Mouse (Mus musculus): Measurements from ENCODE around the gene Wdr74. TPM values are rescaled to one million over a fixed set of nuclear protein-coding genes. Genes with fewer than 3 reads are reported as not detected.

Wdr74 gene
- 10 to 100 TPM; 16.1 to 19.6 (median 17.5) TPM for total RNA-seq (2022)

DNA sequence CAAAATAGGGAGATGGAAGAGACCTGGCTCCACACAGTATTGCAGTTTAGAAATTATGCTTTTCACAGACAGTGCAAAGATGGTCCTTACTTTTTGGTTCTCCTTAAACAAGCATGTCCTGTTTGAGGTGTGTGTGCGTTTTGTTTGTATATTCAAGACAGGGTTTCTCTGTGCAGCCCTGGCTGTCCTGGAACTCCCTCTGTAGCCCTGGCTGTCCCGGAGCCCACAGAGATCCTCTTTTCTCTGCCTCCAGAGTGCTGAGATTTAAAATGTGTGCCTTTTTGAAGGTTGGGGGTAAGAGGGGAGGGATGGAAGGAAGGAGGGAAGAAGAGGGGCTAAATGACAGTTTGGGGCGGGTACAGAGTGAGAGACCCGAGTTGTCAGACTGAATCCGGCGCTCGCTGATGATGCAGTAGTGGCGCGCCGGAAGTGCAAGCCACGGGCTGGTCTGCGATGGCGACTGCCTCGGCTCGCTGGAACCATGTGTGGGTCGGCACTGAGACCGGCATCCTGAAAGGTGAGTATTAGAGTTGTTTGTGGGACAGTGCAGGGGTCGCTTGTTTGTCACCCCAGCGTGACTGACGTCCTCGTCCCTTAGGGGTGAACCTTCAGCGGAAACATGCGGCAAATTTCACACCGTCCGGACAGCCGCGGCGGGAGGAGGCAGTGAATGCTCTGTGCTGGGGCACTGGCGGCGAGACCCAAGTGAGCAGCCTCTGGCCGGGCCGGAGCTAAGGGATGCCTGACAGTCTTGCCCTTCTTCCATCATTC, at the start of gene Wdr74:
Wdr74 (plus strand) TSS at position 439 of the 771 bp plus-strand sequence.
- DNase-seq (ENCODE audit: low spot score) = peak; percentile 91

DNA sequence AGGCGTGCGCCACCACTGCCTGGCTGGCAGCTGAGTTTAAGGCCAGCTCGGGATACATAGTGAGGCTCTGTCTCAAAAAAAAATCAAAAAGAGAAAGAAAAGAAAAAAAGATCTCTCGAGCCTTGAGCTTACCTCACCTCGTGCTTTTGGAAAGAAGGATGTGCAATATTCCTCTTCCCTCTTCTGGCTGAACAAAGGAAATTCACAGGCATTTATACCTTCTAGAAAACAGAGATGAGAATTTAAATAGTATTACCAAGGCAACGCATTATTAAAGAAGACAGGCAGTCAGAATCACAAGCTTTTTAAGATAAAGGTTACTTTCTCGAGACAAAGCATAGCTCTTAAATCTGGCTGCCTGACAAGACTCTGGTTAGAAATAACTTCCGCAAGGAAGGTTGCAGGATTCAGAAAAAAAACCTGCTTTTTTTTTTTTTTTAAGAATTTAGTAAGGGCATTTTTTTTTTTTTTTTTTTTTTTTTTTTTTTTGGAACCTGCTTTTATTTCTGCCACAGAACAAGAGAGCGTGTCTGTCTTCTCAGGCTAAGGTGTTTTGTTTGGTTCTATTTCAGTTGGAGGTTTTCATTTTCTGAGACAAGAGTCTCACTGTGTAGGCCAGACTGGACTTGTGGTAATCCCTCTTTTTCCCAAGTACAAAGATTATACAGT, 43.6 kb upstream of the Wdr74 start:
- DNase-seq (ENCODE audit: low spot score) = no peak

- no peak for DNase-seq (ENCODE audit: low spot score)
Measured at GRCm38 (mm10) chr19:8692740-8693139, 42.9 kb upstream of the Wdr74 start.

DNA sequence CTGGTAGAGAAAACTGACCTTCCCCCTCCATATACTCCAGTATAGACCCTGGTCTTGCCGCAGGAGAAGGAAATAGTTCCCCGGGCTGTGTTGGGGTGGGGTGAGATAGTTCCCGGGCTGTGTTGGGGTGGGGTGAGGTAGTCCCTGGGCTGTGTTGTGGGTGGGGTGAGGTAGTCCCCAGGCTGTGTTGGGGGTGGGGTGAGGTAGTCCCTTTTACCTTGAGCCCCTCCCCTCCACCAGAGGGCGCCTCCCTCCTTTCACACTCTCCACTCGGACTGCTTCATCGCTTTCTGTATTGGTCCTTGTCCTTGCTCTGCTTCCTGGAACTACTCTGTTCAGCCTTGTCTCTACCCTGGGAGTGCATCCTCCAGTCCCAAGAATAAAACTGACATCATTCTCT, 40.3 kb upstream of the Wdr74 start:
- no peak for DNase-seq (ENCODE audit: low spot score)

DNA sequence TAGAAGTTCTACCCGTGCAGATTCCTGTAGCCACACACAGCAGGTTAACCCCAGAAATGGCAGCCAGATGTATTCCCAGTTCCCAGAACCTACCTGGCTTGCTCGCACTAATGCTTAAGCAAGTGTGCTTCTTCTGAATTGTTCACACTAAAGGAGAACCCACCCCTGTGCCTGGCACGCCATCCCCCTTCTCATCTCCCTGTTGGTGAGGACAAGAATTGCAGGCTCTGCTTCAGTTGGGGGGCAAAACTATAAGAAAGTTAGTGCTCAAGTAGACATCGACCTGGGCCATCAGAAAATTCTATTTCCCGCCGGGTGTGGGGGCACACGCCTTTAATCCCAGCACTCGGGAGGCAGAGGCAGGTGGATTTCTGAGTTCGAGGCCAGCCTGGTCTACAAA, 36.0 kb upstream of the Wdr74 start:
- no peak for DNase-seq (ENCODE audit: low spot score)

DNA sequence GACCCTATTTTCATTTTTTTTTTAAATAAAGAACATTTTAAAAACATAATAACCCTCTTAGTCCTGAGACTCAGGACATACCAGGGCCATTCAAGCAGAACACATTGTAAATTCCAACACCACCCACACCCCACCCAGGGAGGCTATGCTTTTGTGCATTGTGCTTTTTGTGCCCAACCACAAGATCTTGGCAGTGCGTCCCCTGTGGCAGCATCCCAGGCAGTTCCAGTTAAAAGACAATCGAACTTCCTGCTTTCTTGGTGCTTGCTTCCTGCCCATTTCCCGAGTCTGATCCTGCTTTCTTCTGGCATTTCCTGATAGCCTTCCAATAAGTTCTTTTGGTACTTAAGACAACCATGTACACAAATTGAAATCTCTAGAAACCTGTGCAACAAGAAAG, 33.2 kb upstream of the Wdr74 start:
- DNase-seq (ENCODE audit: low spot score) = no peak

DNA sequence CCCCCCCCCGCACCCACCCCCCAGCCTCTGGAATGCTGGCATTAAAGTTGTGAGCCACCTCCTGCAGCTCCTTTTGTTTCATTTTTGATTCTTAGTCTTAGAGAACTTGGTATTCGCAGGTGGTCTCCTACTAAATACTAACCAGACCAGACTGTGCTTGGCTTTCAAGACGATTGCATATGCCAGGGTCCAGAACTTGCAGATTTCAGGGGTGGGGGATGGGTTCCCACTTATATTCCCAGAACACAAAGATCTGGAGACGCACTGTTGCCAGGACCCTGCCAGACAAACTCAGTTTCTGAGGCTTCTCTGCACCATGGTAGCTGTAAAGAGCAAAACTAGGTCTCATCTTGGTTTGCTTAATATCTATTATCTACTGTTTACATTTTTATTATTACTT, 32.1 kb upstream of the Wdr74 start:
- DNase-seq (ENCODE audit: low spot score) = no peak

- DNase-seq (ENCODE audit: low spot score) = no peak
Measured at GRCm38 (mm10) chr19:8705026-8705708, 30.5 kb upstream of the Wdr74 start.

DNA sequence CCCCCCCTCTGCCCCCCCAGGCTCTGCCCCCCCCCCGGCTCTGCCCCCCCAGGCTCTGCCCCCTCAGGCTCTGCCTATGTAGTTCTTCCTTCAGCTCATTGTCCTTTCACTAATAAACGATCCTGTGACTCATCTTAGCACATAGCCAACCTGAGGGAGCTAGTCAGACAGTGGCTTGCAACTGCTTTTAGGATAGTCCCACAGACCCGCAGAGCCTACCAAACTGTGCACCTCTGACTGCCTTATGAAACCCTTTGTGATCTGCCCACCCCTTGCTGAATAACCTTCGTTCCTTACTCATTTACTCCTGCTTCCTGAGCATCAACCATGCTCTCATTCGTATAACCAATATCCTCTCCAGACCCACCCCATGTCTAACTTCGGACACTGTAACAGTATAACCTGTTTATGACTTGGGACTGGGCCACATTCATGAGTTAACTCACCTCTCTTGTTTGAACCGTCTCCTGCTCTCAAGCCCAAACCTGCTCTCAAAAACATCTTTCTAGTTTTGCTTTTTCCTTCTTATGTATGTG, 29.4 kb upstream of the Wdr74 start:
- DNase-seq (ENCODE audit: low spot score) = no peak

DNA sequence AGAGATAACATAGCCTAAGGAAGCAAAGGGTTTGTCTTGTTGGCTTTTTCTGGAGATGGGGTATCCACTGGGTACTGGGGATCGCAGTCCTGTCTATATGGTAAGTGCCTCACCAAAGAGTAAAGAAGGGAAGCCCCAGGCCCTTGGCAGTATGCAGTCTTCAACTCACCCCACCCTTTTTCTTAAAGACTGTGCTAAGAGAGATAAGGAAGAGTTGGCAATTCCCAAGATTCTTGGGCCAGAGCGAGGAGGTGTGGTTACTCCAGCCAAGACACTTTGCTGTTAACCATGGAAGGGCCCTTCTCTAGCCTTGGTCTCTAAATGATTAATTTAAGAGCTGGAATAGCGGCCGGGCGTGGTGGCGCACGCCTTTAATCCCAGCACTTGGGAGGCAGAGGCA, 28.7 kb upstream of the Wdr74 start:
- no peak for DNase-seq (ENCODE audit: low spot score)

DNA sequence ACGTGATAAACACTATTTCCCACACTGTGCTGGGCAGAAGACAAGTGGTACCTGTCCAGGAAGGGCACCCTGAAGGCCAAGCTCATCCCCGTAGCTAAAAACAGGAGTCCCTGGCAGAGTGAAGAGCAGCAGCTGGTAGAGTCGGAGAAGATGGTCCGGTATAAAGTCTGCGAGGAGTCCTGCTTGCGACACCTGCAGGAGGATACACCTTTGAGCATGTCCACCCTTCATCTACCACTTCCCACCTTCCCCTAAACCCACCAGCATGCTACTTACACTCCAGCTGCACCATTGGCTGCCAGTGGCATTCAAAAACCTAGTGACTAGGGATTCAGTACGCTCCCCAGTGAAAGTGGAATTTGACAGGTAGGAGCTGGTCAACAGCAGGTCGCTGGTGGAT, 26.7 kb upstream of the Wdr74 start:
- DNase-seq (ENCODE audit: low spot score) = no peak

- no peak for DNase-seq (ENCODE audit: low spot score)
Measured at GRCm38 (mm10) chr19:8710057-8710456, 25.6 kb upstream of the Wdr74 start.

DNA sequence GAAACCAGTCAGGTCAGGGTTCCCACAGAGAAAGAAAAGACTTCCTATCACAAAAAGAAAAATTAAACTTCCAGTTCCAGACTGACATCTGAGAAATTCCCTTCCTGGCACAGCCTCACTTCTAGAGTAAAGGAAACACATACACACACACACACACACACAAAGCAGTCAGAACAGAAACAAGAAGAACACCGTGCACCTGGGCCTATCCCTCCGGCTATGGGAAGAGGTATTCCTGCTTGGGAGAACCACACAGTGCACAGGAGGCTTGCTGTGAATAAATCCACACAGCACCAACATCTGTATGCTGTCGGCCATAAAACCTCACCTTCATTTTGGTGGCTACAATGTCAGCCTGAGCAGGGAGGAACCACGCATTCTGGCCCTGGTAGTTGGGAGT, 24.1 kb upstream of the Wdr74 start:
- no peak for DNase-seq (ENCODE audit: low spot score)

DNA sequence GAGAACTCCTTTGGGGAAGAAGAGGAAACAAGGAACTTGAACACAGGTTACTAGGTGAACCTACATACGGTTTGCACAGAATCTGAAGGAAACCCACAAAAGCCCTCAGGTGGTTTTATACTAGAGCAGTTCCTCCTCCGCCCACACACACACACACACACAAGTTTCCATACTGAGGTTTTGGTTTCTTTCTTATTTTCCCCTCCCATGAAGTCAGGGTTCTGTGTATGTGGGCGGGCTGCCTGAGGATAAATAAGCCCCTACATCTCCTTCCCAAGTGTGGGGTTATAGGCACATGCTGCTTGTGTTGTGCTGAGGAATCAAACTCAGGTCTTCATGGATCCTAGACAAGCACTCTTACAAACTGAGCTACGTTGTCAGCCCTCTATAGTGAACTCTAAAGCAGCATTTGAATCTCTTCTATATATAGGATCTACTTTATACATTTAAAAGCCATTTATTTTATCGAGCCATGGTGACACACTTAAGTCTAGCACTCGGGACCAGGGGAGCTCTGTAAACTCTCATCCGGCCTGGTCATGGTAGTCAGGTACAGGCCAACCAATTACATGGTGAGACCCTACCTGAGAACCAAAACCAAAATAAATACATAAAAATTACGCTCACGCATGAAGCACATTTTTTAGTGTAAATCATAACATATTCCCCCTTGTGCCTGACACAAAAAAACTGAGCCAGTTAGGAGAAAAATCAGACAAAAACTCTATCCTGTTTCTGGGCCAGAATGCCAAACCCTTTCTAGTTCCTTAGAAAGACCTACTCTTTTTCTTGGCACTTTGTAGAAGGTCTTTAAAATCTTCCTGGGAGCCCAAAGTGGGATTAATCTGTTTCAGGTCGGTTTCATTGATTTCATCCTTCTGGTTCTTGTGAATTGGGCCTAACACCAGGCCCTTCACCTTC, 23.4 kb upstream of the Wdr74 start:
- DNase-seq (ENCODE audit: low spot score) = no peak

DNA sequence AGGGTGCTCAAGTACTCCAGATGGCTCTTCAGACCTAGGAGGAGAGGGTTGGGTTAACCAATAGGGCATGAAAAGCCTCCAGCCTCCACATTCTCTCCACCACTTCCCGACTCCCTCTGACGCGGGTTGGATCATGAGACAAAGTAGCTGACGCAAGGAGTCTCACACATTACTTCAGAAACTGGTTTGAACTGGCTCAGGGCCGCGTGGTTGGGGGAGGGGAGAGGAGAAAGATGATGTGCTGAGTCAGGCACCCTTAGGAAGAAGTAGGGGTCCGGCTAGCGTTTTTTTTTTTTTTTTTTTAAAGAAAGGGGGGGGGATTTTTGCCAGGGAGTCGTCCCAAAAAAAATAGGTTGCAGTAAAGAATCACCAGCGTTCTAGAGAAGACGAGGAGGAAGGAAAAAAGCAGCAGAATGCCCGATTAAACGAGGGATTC, 22.7 kb upstream of the Wdr74 start:
- peak; percentile 66 for DNase-seq (ENCODE audit: low spot score)

DNA sequence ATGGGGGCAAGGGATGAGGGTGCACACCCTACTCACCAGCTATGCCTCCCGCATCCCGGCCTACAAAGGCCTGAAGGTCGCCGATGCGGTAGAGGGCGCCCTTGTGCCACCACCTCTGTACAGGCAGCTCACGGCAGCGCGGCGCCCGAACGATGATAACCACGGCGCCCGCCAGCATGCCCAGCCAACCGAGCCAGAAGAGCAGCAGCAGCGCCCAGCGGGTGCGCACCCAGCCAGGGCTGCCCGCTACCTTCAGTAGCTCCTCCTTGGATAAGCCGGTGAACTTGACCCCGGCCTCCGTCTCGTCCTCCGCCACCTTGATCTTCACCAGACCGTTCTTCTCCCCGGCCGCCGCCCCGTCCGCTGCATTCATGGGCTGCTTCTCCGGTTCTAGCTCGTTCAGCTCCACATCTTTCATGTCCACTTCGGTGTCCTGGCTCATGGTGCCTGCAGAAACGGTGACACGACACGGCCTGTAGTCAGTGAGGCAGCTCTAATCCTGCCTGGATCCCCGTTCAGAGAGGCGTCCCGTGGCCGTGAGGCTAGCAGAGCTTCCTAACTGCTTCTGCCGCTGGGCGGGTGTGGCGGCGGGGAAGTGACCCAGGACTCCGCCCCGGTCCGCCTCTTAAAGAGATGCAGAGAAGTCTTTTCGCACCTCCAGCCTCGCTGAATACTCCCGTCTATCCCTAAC, 22.2 kb upstream of the Wdr74 start:
- peak; percentile 92 for DNase-seq (ENCODE audit: low spot score)

DNA sequence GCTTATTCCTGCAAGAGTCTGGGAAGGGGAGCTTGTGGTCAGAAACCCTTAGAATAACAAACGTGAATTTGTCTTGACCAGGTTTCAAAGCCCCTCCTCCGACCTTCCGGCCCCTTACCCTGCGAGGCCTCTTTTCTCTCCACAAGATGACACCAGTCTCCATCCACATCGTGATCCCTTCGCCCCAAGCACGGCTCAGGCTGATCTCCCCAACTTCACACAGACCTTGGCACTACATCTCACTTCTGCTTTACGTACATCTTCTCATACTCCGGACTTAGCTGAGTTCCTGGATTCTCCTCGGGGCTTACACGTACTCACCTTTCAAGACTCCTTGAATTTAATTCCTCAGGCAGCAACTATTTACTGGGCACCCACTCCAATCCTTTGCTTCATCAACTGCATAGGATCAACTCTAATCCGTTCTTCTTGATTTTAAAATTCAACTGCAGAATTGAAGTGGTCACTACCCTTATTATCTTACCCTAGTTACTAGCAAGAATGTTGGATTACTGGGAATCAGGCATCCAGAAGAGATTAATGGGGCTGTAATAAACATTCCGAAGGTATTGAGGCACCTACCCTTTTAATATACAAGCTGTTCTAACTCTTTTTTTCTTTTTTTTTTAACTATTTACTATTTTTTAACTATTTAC, 21.5 kb upstream of the Wdr74 start:
- no peak for DNase-seq (ENCODE audit: low spot score)

DNA sequence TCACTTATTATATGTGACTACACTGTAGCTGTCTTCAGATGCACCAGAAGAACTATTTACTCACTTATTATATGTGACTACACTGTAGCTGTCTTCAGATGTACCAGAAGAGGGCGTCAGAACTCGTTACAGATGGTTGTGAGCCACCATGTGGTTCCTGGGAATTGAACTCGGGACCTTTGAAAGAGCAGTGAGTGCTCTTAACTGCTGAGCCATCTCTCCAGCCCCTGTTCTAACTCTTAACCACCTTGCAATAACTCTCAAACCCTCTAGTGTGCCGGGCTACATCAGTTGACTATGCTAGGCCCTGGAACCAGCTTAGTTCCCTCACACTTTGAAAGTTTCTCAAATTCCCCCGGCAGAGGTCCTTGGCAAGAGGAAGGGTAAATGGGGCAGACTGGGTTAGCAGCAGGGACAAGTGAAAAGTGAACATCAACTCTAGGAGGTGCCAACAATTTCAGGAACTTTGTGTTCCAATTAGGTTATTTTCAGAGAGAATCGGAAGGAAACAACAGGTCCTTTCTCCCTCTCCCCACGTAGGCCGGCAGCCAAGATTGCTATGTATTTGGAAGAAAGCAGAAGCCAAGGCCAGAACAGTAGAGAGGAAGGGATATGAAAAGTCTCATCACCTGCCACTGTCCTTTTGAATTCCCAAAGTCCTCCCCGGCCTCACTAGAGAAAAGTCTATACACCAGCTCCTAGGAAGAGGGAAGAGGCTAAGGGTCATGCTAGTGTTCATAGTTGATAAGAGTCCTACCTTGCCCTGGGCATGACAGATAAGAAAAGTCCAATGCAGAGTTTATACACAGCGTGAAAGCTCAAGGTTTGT, 20.8 kb upstream of the Wdr74 start:
- DNase-seq (ENCODE audit: low spot score) = no peak

All from heart, adult 8-10 months (tissue).